Mouse (Mus musculus) stomach, postnatal 0 days (tissue): ENCODE data around the gene Nr1d1.

Experiments
- CTCF ChIP-seq: IDR thresholded peaks from 2 replicates; pipeline ENCODE4 v1.5.1; 2016; ENCODE audit warnings: antibody characterized with exemption, low read depth, mild to moderate bottlenecking, moderate library complexity
- EP300 ChIP-seq: optimal IDR thresholded peaks from 2 replicates; pipeline ENCODE3; 2016; ENCODE audit warnings: antibody characterized with exemption

GRCm38 (mm10) chr11:98774582-98775347, at the start of gene Nr1d1:
- TF ChIP-seq CTCF (no peak), EP300 (no peak)
